Mouse (Mus musculus): ENCODE results near the gene Glud1. TPM values are rescaled to one million over a fixed set of nuclear protein-coding genes. Genes with fewer than 3 reads are reported as not detected.

Glud1 gene
- polyA plus RNA-seq, 1 experiment from 2014 or later, result 131 TPM

DNA sequence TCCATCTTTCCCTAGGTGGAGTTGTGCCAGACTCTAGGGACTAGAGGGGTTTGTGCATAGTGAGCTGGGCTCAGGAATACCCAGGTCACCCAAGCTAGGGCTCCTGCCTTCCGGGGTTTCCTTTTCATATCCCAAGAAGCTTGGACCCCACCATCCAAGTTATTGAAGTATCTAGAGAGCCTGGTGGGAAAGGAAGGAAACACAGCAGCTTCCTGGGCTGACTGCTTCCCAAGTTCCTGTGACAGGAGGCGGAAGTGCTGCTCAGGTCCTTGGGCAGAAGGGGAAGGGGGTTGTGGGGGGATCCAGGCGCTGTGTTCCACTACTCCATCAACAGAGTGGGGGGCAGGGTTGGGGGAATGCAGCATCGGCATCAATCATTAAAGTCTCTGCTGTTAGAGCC, 66.6 kb downstream of the Glud1 start:
- Histone ChIP-seq H3K9me3 (ENCODE audit: control insufficient read depth, low read length) (no peaks in the 10 kb centered on the region), H3K27me3 (ENCODE audit: control insufficient read depth, insufficient read depth, low read length) (no peaks in the 10 kb centered on the region), H3K36me3 (replicated peaks; ENCODE audit: control insufficient read depth, insufficient read depth) (no peaks in the 10 kb centered on the region), H3K27ac (no peak overlapping the region), H3K9ac (no peak overlapping the region), H3K4me2 (replicated peaks) (no peak overlapping the region), H3K4me1 (replicated peaks; ENCODE audit: control insufficient read depth, insufficient read depth, low read length) (peaks cover 15% of the 10 kb centered on the region; the same call in 1 of the 2 replicates), H3K4me3 (replicated peaks; ENCODE audit: low read length) (no peak overlapping the region)
- no peak for ATAC-seq (ENCODE audit: low FRiP score)
- 89% methylated on average over 4 of the region's 4 CpGs for WGBS
- no peak for DNase-seq (ENCODE audit: low spot score)

DNA sequence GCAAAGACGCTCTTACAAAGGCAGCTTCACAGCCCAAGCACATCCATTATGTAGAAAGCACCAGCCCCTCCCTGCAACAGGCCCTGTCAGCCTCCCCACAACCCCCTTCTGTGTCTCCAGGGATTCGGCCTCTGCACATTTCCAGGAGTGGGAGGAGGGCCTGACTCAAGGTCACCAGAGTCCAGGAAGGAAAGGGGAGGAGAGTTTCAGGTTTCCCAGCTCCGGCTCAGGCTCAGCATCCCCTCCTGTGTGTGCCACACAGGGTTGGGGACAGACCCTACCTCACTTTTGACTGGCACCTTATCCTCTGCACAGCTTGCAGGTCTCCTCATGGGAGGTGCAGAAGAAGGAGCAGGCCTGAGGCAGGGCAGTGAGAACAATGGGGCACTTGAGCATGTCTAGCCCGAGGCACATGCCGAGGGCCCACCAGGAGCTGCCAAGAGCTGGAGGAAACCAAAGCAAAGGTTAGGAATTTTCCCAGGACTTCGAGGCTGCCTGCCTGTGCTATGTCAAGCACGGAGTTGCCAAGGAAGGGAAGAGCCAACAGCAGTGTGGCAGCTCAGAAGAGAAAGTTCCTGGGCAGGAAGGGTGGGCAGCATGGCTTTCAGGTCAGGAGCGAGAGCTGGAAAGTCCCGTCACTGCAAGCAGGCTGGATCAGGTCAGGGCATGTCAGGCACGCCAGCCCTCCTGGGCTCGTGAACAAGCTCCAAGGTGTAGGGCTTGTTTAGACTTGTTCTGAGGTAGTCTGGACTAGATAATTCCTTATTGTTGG, 68.2 kb downstream of the Glud1 start:
- no peaks in the 10 kb centered on the region for H3K36me3 ChIP-seq (replicated peaks; ENCODE audit: control insufficient read depth, insufficient read depth)
- H3K9ac ChIP-seq, result no peak overlapping the region
- H3K4me1 ChIP-seq (replicated peaks; ENCODE audit: control insufficient read depth, insufficient read depth, low read length), result peaks cover 15% of the 10 kb centered on the region; the same call in 1 of the 2 replicates
- H3K4me3 ChIP-seq (replicated peaks; ENCODE audit: low read length), result no peak overlapping the region
- ATAC-seq (ENCODE audit: low FRiP score) (peak; percentile 67), DNase-seq (ENCODE audit: low spot score) (peak; percentile 28)
- peak overlapping the region; percentile 56; the same call in 1 of the 2 replicates for H3K27ac ChIP-seq
- H3K9me3 ChIP-seq (ENCODE audit: control insufficient read depth, low read length), result no peaks in the 10 kb centered on the region
- H3K4me2 ChIP-seq (replicated peaks), result no peak overlapping the region
- no peaks in the 10 kb centered on the region for H3K27me3 ChIP-seq (ENCODE audit: control insufficient read depth, insufficient read depth, low read length)
- 27% methylated on average over 11 of the region's 11 CpGs for WGBS

DNA sequence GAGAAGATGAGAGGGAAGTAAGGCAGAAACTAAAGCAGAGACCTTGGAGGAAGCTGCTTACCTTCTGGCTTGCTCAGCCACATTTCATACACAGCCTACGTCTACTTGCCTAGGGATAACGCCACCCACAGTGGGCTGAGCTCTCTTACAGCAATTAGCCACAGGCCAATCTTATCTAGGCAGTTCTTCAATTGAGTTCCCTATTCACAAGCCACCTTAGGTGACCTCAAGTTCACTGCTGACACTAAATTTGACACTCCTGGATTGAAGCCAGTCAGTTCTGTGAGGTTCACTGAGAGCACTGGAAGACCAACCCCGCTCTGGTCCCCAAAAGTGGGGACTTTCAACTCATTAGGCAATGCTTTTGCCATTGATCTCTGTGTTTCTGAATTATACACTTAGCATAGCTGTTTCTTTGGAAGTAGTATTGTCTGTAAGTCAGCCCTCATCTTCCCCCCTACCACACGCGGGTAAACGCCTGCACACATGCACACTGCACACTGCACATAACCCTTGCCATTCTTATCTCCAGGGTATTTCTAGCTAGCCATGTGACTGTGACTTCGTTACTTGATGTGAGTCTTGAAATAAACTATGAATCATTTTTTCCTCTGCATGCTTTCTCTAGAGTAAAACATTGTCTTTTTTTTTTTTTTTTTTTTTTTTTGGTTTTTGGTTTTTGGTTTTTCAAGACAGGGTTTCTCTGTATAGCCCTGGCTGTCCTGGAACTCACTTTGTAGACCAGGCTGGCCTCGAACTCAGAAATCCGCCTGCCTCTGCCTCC, 72.6 kb downstream of the Glud1 start:
- no peaks in the 10 kb centered on the region for H3K27me3 ChIP-seq (ENCODE audit: control insufficient read depth, insufficient read depth, low read length)
- 95% methylated on average over 9 of the region's 9 CpGs for WGBS
- H3K4me1 ChIP-seq (replicated peaks; ENCODE audit: control insufficient read depth, insufficient read depth, low read length), result 0 out of 2 replicates have a peak, but pooled peaks cover 10% of the 10 kb centered on the region
- no peak for DNase-seq (ENCODE audit: low spot score)
- H3K4me2 ChIP-seq (replicated peaks), result no peak overlapping the region
- no peaks in the 10 kb centered on the region for H3K9me3 ChIP-seq (ENCODE audit: control insufficient read depth, low read length)
- H3K36me3 ChIP-seq (replicated peaks; ENCODE audit: control insufficient read depth, insufficient read depth), result no peaks in the 10 kb centered on the region
- H3K27ac ChIP-seq, result no peak overlapping the region
- H3K9ac ChIP-seq, result no peak overlapping the region
- no peak overlapping the region for H3K4me3 ChIP-seq (replicated peaks; ENCODE audit: low read length)
- ATAC-seq (ENCODE audit: low FRiP score), result no peak

DNA sequence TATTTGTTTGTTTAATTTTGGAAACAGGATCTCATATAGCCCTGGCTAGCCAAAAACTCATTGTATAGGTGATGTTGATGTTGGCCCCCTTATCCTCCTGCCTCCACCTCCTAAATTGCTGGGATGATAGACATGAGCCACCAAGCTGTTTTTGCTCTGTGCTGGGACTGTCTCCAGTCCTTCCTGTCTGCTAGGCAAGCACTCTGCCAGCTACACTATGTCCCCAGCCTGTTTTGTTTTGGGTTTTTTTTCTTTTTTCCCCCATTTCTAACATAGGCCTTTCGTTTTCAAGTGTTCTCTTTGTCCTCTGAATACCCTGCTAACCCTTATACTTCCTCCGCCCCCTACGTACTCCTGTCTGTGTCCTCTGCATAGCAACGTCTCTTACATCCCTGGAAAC, 82.8 kb downstream of the Glud1 start:
- Histone ChIP-seq H3K27ac (no peak overlapping the region), H3K9me3 (ENCODE audit: control insufficient read depth, low read length) (no peaks in the 10 kb centered on the region), H3K4me2 (replicated peaks) (no peak overlapping the region), H3K27me3 (ENCODE audit: control insufficient read depth, insufficient read depth, low read length) (no peaks in the 10 kb centered on the region), H3K9ac (no peak overlapping the region), H3K36me3 (replicated peaks; ENCODE audit: control insufficient read depth, insufficient read depth) (0 out of 2 replicates have a peak, but pooled peaks cover 5% of the 10 kb centered on the region), H3K4me3 (replicated peaks; ENCODE audit: low read length) (no peak overlapping the region), H3K4me1 (replicated peaks; ENCODE audit: control insufficient read depth, insufficient read depth, low read length) (no peaks in the 10 kb centered on the region)
- ATAC-seq (ENCODE audit: low FRiP score) (no peak), DNase-seq (ENCODE audit: low spot score) (no peak)
- WGBS, result 51% methylated on average over 4 of the region's 4 CpGs

Other genes with a start within 250 kb of the Glud1 start
- gene Anxa8, start 224.7 kb upstream of the Glud1 start, polyA plus RNA-seq (2014; fragmentation: Nextera tagmentation; extraction: Ambion mirVana), result 0.16 TPM in 1 of 2 replicates, not detected in the other
- not detected in 2 replicates for gene A630023A22Rik, start 208.0 kb upstream of the Glud1 start, polyA plus RNA-seq (2014; fragmentation: Nextera tagmentation; extraction: Ambion mirVana)
- 0.13 and 0.14 TPM in 2 replicates for gene Npy4r, start 158.2 kb upstream of the Glud1 start, polyA plus RNA-seq (2014; fragmentation: Nextera tagmentation; extraction: Ambion mirVana)
- gene Gprin2, start 109.1 kb upstream of the Glud1 start, polyA plus RNA-seq (2014; fragmentation: Nextera tagmentation; extraction: Ambion mirVana), result 4.4 and 5.4 TPM in 2 replicates
- gene Syt15, start 91.1 kb upstream of the Glud1 start, polyA plus RNA-seq (2014; fragmentation: Nextera tagmentation; extraction: Ambion mirVana), result 0.42 and 0.79 TPM in 2 replicates
- gene Shld2, start 234 bp upstream of the Glud1 start, polyA plus RNA-seq (2014; fragmentation: Nextera tagmentation; extraction: Ambion mirVana), result 5.5 and 8.2 TPM in 2 replicates
- not detected in 2 replicates for gene Fam25c, start 44.7 kb downstream of the Glud1 start, polyA plus RNA-seq (2014; fragmentation: Nextera tagmentation; extraction: Ambion mirVana)
- gene Sncg, start 64.1 kb downstream of the Glud1 start, polyA plus RNA-seq (2014; fragmentation: Nextera tagmentation; extraction: Ambion mirVana), result 213 and 251 TPM in 2 replicates
- 4.5 and 5.3 TPM in 2 replicates for gene Mmrn2, start 64.7 kb downstream of the Glud1 start, polyA plus RNA-seq (2014; fragmentation: Nextera tagmentation; extraction: Ambion mirVana)
- gene Bmpr1a, start 192.6 kb downstream of the Glud1 start, polyA plus RNA-seq (2014; fragmentation: Nextera tagmentation; extraction: Ambion mirVana), result 25.7 and 26.3 TPM in 2 replicates
- gene 9230112D13Rik, start 212.1 kb downstream of the Glud1 start, polyA plus RNA-seq (2014; fragmentation: Nextera tagmentation; extraction: Ambion mirVana), result not detected in 2 replicates